Mouse (Mus musculus): ENCODE results near the gene Nkd2.

Nkd2 gene

GRCm38 (mm10) chr13:73816338-73816737 lies 31.1 kb downstream of the Nkd2 start:
- DNase-seq (ENCODE audit: low read depth) = no peak

DNA sequence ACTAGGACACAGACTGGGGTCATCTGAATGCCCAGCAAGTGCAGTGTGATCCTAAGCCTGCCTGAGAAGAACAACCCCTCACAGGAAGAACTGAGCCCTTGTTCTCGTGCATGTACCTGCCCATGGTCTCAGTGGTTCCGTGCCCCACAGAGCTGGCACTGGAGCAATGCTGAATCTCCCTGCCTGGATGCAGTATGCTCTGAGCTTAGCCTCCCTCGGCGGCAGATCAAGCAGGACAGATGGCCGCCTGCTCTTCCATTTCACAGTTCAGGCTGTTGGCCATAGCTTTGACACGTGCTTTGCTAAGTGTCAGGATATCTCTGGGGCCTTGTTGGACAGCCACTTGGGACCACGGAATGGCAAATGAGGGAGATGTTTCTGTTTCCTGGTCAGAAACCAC lies 33.2 kb downstream of the Nkd2 start:
- DNase-seq (ENCODE audit: low read depth) = no peak

DNA sequence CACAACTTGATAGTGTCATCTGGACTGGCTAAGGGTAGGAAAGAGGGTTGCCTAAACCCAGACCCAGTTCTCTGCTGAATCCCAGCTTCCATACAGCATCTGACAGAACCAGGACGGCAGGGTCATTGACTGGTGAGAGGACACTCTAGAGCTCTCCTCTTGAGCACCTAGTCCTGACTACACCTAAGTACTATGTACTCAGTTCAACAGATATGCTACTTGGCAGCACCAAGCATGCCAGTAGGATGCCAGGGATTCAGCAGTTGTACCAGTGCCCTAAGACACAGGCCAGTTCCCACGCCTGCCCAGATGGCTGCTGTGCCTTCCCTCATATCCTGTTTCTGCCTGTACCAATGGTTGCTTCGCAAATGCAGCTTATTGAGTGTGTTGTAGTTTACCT lies 34.5 kb downstream of the Nkd2 start:
- no peak for DNase-seq (ENCODE audit: low read depth)

DNA sequence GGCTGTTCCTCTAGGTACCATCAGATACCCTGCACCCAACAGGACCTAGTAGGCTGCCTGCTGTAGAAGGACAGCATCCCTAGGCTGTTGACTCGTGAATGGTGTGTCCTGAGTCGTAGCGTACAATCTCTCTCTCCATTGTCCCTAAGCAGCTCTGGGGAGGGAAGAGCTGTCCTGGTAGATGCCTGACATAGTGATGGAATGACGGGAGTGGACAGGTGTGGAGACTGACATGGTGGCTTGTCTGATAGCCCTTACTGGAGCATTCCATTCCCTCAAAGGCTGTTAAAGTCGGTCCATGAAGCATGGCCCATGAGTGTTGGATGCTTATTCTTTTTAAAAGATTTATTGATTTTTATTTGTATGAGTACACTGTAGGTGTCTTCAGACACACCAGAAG lies 42.5 kb downstream of the Nkd2 start:
- no peak for DNase-seq (ENCODE audit: low read depth)

GRCm38 (mm10) chr13:73803450-73804178 lies 43.8 kb downstream of the Nkd2 start:
- peak; percentile 47 for DNase-seq (ENCODE audit: low read depth)

DNA sequence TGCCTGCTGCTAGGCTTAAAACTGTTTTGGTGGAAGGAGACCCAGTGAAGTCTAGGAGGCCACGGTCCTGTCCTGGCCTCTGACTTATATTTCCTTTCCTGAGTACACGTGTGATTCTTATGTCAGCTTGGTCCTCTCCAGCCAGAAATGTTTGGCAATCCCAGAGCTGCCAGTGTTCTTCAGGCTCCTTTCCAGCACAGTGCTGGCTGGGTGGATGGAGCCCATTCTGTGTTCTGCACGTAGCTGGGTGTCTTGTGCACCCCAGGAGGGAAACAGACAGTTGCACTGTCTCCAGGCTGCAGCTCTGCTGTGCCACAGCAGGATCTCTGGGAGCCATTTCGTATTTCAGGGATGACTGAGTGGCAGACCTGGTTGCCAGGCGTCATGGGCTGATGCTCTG lies 48.3 kb downstream of the Nkd2 start:
- no peak for DNase-seq (ENCODE audit: low read depth)

DNA sequence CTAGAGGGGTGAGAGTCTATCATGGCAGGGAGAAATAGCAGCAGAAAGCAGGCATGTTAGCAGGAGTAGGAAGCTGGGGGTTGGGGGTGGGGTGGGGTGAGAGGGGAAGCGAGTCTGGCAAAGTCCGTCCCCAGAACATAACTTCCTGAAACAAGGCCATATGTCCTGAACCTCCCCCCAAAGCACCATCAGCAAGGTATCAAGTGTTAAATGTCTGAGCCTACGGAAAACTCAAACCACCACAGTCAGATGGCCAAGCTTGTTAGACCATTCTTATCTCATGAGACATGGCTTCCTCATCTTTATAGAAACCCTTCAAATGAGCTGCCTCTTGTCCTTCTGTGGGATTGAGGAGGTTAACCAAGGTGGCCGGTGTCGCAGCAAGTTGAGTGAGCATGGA lies 54.3 kb downstream of the Nkd2 start:
- DNase-seq (ENCODE audit: low read depth) = no peak

DNA sequence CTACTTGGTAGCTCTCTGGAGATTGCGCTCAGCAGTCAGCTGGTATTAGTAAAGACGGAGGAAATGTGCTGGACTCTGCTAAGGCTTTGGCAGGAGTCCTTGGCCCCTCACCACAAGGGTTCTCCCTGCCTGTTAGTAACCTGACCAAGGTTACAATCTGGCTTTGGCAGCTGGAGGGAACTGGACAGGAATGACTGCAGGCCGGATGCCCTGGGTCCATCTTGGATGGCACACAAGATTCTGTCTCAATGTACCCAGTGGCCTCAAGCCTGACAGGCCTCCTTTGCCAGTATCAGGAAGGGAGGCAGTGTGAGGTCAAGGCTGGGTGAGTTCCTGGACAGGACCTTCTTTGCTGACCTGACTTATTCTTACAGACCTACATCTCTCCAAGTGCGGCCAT lies 55.3 kb downstream of the Nkd2 start:
- no peak for DNase-seq (ENCODE audit: low read depth)

DNA sequence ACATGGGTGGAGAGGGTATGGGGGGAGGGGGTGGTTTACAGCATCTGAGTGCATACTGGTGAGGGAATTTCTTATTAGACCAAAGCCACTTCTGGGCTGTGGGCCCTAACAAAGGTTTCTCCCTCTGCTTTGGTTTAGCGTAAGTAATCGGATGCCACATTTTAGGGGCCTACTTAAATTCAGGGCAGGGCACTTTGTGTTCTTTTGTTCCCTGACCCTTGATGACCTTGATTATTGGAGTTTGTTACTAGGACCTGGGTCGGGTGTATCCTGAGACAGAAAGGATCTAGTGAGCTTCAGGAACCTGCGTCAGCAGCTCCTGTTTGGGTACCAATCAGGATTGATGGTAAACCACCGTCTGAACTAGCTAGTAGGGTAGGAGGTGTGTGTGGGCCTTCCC lies 64.9 kb downstream of the Nkd2 start:
- DNase-seq (ENCODE audit: low read depth) = no peak

DNA sequence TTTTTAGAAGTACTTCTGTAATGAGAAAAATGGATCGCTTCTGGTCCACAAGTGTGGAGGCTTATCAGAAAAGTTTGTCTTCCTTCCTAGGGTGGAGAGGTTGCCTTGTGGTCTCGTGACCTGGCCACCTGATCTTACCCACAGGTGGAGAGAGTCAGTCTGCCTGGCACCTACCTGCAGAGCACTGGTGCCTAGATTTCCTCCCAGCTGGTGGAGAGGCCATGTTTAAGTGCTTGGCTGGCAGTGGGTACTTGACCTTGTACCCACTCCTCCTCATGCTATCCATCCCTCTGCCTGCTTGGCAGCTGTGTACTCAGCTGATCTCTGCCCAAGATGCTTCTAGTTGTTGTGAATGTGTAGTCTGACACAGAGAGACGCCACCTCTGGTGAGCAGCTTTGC lies 69.9 kb downstream of the Nkd2 start:
- no peak for DNase-seq (ENCODE audit: low read depth)

GRCm38 (mm10) chr13:73775786-73776185 lies 71.6 kb downstream of the Nkd2 start:
- DNase-seq (ENCODE audit: low read depth) = no peak

DNA sequence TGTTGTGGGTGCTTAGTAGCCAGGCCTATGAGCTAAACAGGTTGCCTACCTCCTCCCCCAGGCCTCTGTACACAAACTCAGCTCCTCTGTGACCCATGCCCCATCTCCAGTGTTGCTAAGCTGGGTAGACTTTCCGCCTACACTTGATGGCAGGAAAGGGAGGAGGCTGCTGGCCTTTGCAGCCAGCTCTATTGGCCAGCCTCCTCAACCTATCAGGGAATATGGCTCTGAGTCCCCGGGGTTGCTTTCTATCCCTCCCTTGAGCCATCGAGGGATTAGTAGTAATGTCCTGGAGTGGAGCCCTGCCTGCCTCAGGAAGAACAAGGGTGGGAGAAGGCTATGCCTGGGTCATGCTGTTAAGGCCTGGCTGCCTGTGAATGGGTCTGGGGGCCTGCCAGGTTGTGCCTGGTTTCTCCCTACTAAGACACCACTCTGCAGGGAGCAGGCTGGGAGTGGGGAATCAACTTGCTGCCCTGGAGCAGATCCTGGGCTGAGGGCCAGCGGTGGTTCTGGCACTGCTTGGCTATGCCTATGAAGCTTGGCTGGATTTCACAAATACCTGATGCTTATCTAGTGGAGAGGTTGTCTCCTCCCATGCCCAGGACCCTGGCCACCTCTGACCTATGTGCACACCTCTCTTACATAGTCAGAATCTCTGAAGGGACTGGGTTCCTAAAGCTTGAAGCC lies 73.8 kb downstream of the Nkd2 start:
- no peak for DNase-seq (ENCODE audit: low read depth)

- DNase-seq (ENCODE audit: low read depth) = no peak
These were observed 74.8 kb downstream of the Nkd2 start for GRCm38 (mm10) chr13:73772655-73773054.

DNA sequence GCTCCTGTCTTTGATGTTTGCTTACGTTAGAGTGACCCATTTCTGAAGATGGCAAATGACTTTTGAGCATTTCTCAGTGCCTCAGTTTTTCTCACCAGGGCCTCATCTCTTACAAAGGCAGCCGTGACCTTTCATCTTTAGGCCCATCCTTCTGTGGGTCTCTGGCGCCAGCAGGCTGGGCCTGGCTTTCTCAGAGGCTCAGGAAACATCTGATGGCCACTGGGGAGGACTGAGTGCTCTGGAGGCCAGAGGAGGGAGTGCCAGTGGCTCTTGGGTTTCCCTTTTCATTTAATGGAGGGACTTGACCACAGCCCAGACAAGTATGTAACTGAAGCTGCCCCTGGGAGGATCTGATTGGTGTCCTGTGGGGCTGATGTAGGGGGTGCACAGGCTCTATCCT lies 76.3 kb downstream of the Nkd2 start:
- DNase-seq (ENCODE audit: low read depth) = no peak

DNA sequence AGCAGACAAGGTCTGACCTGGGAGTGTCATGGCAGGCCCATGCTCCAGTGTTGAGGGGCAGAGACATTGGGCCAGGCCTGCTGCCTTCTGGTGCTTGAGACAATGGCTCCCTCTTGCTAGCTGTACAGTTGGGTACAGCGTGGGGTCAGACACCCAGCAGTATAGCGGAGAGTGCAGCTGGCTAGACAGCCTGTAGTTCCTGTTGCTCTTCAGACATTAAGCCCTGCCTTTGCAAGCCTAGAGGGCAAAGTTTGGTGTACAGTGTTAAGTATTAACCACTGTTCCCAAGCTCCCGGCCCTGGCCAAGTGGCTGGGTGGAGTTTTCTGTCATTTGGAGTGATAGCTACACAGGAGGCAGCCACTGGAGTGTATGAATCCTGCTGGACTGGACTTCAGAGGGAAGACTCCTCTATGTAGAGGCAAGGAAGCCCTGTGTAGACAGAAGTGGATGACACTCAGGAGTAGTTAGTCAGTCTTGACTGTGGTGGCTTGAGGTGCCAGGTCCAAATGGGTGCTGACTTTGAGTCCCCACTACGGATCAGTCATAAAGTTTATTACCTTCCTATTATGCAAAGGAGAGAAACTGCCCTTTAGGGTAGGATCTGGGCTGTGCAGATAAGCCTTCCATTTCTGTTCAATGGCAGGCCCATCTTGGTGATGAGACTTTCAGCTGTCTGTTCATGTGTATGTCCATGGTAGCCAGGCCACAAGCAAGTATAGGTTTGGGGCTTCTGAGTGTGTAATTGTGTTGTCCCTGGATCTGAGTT lies 77.3 kb downstream of the Nkd2 start:
- no peak for DNase-seq (ENCODE audit: low read depth)
